Mouse (Mus musculus) neural tube, embryonic 12.5 days (tissue): ENCODE measurements at regions not wholly inside any gene's neighbourhood (a gene's known extent, or its start where the extent isn't known, plus 50 kb on each side); places are given as distances from the start of the nearest gene placed in this dataset.

Source experiments
- ATAC-seq: fragments of 200-750 bp; cut with Nextera tagmentation; 2 replicates; pipeline ENCODE4 v1.8.0; 2017; ENCODE audit warnings: low read depth, mild to moderate bottlenecking, moderate TSS enrichment, moderate library complexity; ENCODE audit not compliant: low FRiP score
- H3K27ac ChIP-seq: fragments of 300-500 bp; sonication (generic); 2 replicates; pipeline ENCODE4 v1.5.1; 2016
- H3K27me3 ChIP-seq: fragments of 300-500 bp; sonication (generic); replicated peaks from 2 replicates; pipeline ENCODE4 v1.6.1; 2016; ENCODE audit warnings: mild to moderate bottlenecking
- H3K36me3 ChIP-seq: fragments of 300-500 bp; sonication (generic); 2 replicates; pipeline ENCODE4 v1.6.1; 2016; ENCODE audit warnings: mild to moderate bottlenecking
- H3K4me1 ChIP-seq: fragments of 300-500 bp; sonication (generic); 2 replicates; pipeline ENCODE4 v1.6.1; 2016
- H3K4me2 ChIP-seq: fragments of 300-500 bp; sonication (generic); replicated peaks from 2 replicates; pipeline ENCODE4 v1.6.1; 2016; ENCODE audit warnings: mild to moderate bottlenecking
- H3K4me3 ChIP-seq: fragments of 300-500 bp; sonication (generic); 2 replicates; pipeline ENCODE4 v1.5.1; 2016
- H3K9ac ChIP-seq: fragments of 300-500 bp; sonication (generic); 2 replicates; pipeline ENCODE4 v1.6.1; 2016; ENCODE audit warnings: mild to moderate bottlenecking
- H3K9me3 ChIP-seq: fragments of 300-500 bp; sonication (generic); 2 replicates; pipeline ENCODE4 v1.6.1; 2016; ENCODE audit warnings: mild to moderate bottlenecking
- WGBS: fragments of 180-500 bp; shearing (Covaris S2); methylation state at CpG from one replicate; pipeline ENCODE4 v1.1.7; 2016; 5-methylcytosine and 5-hydroxymethylcytosine counted together

DNA sequence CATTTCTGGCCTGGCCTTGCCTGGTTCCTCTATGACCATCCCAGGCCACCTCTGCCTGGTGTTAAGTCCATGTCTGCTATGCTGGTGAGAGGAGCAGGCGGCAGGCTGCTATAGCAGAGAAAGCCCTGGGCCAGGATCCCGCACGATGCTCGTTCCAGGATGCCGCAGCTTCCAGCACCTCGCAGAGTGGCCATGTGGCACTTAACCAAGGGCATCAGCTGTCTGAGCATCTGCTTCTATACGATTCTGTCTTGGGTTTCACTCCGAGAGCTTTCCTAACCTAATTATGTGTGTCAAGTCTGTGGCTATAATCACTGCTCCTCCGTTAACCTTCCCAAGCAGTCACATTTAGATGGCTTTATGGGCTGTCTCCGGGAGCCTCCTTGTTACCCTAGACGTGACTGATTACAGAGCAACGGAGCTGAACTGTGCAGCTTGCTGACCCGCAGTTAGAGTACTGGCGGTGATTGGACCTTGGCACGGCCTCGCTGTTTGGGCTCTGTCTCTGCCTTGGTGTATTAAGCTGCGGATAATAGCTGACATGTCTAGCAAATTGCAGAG lies 64.4 kb downstream of the Ackr3 start:
- no peak overlapping the region for H3K9ac ChIP-seq
- H3K27ac ChIP-seq = no peak overlapping the region
- H3K27me3 ChIP-seq = no peaks in the 10 kb centered on the region
- H3K9me3 ChIP-seq = no peaks in the 10 kb centered on the region
- ATAC-seq = peak; percentile 74; the same call in 1 of the 2 replicates
- WGBS = 27% methylated on average over 17 of the region's 17 CpGs
- 0 out of 2 replicates have a peak overlapping the region, but pooled peaks have one; percentile 15 for H3K4me2 ChIP-seq
- peaks cover 16% of the 10 kb centered on the region for H3K4me1 ChIP-seq
- H3K4me3 ChIP-seq = no peak overlapping the region
- no peaks in the 10 kb centered on the region for H3K36me3 ChIP-seq

DNA sequence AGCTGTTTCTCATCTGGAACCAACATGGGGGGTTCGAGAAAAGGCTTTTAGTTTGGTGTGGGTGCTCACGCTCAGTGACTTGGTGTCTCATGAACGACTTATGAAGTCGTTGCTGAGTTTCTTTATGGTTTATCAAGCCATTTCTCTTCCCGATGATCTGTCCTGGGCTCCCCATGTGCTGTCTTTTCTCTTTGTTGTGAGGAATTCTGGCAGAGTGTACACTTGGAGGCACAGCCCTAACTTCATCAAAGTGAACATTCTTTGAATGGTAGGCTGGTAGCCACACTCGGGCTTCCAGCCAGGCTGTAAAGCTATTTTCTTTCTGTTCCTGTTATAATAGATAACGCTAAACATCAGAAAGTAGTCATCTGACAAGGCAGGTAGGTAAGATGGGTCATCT lies 65.2 kb downstream of the Ackr3 start:
- H3K27me3 ChIP-seq = no peaks in the 10 kb centered on the region
- no peaks in the 10 kb centered on the region for H3K9me3 ChIP-seq
- no peak overlapping the region for H3K9ac ChIP-seq
- no peak overlapping the region for H3K4me2 ChIP-seq
- H3K4me3 ChIP-seq = no peak overlapping the region
- no peak for ATAC-seq
- H3K27ac ChIP-seq = no peak overlapping the region
- no peaks in the 10 kb centered on the region for H3K36me3 ChIP-seq
- H3K4me1 ChIP-seq = peaks cover 20% of the 10 kb centered on the region
- 74% methylated on average over 7 of the region's 7 CpGs for WGBS

DNA sequence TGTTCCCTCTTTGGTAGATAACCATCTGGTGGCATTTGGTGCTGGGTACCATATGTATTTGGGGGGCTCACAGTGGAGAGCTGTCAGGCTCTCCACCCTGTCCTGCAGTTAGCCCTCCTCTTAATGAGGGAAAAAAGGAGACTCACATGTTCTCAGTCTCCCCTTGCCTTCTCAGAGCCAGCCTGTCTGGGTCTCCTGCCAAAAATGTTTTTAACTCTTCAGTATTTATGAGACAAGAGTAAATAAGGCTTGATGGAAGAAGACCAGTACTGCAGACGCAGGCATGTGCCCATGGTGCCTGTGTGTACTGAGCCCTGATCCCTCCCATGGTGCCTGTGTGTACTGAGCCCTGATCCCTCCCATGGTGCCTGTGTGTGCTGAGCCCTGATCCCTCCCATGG lies 66.1 kb downstream of the Ackr3 start:
- Histone ChIP-seq H3K27me3 (peaks cover 2% of the 10 kb centered on the region; the same call in 1 of the 2 replicates), H3K36me3 (no peaks in the 10 kb centered on the region), H3K4me1 (peaks cover 20% of the 10 kb centered on the region), H3K27ac (no peak overlapping the region), H3K9me3 (no peaks in the 10 kb centered on the region), H3K4me3 (no peak overlapping the region), H3K9ac (no peak overlapping the region), H3K4me2 (no peak overlapping the region)
- WGBS = 87% methylated on average over 1 of the region's 1 CpGs
- no peak for ATAC-seq

DNA sequence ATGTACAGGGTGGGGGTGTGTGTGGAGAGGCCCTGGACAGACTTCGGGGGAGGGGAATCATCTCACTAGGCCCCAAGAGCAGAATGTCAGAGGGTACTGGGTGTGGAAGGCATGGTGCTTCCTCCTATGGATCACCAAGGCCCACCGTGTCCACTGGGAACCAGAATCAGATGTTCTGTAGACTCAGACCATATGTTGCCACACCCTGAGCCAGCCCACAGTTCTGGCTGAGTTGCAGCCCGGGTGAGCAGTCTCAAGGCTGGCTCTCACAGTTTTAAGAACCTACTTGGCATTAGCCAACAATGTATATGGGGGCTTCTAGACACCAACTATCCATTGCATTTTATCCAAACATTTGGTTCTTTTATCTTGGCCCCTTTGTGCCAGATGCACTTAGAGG lies 67.5 kb downstream of the Ackr3 start:
- Histone ChIP-seq H3K27me3 (peaks cover 2% of the 10 kb centered on the region; the same call in 1 of the 2 replicates), H3K9me3 (no peaks in the 10 kb centered on the region), H3K9ac (no peak overlapping the region), H3K4me2 (no peak overlapping the region), H3K4me1 (peaks cover 20% of the 10 kb centered on the region), H3K36me3 (no peaks in the 10 kb centered on the region), H3K4me3 (no peak overlapping the region), H3K27ac (no peak overlapping the region)
- WGBS = 85% methylated on average over 3 of the region's 3 CpGs
- no peak for ATAC-seq

DNA sequence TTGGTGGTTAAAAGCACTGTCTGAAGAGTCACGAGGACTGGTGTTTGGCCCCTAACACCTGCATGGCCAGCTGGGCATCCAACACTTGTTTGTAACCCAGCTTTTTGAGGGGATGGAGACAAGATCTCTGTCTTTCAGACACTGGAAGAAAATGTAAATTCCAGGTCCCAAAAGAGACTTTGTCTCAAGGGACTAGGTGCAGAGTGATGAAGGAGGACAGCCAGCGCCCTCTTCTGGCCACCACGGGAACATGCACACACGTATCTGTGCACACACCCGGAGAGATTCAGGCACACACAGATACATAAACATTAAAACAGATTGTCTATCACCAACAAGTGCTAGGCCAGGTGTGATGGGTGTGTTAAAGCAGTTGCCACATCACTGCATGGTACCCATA lies 68.6 kb downstream of the Ackr3 start:
- H3K9ac ChIP-seq = no peak overlapping the region
- H3K27me3 ChIP-seq = peaks cover 2% of the 10 kb centered on the region; the same call in 1 of the 2 replicates
- H3K4me2 ChIP-seq = no peak overlapping the region
- H3K4me1 ChIP-seq = peaks cover 22% of the 10 kb centered on the region
- H3K9me3 ChIP-seq = no peaks in the 10 kb centered on the region
- no peak for ATAC-seq
- no peaks in the 10 kb centered on the region for H3K36me3 ChIP-seq
- 97% methylated on average over 5 of the region's 5 CpGs for WGBS
- no peak overlapping the region for H3K27ac ChIP-seq
- no peak overlapping the region for H3K4me3 ChIP-seq

DNA sequence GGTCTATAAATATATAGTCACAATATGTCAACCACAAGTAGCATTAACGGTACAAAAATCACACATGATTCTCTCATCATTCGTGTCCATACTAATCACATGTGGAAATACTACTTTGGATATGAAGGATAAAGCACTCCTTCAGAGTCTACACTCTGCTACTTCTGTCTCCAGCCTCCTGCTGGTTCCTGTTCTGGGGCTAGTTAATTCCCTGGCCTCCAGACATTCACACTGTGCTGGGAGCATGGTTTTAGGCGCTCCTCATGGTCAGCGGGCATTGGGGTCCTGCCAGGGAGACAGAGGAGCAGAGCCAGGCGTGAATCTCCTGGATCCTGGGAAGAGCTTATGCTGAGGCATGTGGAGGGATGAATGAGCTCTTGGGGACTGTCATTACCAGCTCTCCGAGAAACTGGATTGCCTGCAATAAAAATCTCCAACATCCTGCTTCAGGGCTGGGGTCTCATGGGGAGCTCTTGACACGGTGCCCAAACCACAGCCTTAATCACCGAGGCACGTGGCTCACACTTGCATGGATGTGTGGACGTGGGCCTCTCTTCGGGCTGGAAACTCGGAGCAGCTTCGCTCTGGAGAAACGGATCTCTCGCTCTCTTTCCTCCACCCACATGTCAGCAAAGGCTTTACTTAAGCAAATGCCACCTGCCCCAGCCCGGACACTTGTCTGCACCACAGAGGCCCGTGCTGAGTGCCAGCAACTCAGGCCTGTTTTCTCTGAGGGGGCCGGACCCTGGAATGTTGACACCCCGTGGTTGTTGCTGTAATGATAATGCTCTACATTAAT lies 69.2 kb downstream of the Ackr3 start:
- Histone ChIP-seq H3K9ac (no peak overlapping the region), H3K4me1 (peaks cover 18% of the 10 kb centered on the region), H3K9me3 (no peaks in the 10 kb centered on the region), H3K4me3 (no peak overlapping the region), H3K4me2 (no peak overlapping the region), H3K27me3 (peaks cover 2% of the 10 kb centered on the region; the same call in 1 of the 2 replicates), H3K27ac (no peak overlapping the region), H3K36me3 (no peaks in the 10 kb centered on the region)
- WGBS = 62% methylated on average over 19 of the region's 19 CpGs
- no peak for ATAC-seq

DNA sequence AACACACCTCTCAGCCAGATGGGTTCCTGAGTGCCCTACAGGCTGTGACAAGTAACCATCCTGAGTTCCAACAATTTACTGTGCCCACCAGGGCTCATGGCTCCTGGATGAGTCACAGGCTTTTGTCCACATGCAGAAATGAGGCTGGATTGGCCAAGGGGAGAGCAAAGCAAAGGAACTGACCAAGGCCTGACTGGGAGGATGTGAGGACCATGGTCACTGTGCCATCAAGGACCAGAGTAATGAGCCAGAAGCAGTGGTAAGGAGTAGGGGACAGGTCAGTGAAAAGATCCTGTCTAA lies 69.8 kb downstream of the Ackr3 start:
- ATAC-seq = no peak
- Histone ChIP-seq H3K4me1 (peaks cover 12% of the 10 kb centered on the region), H3K27me3 (peaks cover 2% of the 10 kb centered on the region; the same call in 1 of the 2 replicates), H3K36me3 (no peaks in the 10 kb centered on the region), H3K4me3 (no peak overlapping the region), H3K9me3 (no peaks in the 10 kb centered on the region), H3K27ac (no peak overlapping the region), H3K9ac (no peak overlapping the region), H3K4me2 (no peak overlapping the region)

DNA sequence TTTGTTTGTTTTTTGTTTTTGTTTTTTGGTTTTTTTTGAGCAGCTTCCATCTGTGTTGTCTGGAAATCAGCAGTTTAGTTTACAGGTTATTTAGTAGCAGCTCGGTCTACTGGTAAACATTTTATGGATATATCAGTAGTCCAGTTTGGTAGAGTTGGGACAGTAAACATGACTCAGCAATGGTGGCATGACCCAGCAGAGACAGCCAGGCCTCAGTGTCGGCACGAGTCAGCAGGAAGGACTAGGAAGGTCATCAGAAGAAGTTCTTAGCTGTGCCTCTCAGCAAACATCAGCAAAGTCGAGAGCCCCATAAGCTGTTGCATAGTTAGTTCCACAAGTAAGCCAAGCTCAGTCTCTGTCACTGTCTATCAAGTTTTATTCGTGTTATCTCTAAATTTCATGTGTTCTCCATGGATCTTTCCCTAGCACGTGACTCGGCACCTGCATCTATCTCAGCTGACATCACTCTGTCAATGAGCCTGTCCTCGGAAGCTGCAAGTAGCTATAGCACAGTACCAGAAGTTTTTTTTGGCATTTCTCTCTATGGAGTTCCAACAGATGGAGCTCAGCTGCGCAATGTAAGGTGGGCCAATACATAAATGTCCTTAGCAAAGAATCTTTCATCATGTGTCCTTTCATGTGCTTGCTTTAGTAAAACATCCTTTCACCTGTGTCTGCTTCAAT lies 71.3 kb downstream of the Ackr3 start:
- ATAC-seq = no peak

DNA sequence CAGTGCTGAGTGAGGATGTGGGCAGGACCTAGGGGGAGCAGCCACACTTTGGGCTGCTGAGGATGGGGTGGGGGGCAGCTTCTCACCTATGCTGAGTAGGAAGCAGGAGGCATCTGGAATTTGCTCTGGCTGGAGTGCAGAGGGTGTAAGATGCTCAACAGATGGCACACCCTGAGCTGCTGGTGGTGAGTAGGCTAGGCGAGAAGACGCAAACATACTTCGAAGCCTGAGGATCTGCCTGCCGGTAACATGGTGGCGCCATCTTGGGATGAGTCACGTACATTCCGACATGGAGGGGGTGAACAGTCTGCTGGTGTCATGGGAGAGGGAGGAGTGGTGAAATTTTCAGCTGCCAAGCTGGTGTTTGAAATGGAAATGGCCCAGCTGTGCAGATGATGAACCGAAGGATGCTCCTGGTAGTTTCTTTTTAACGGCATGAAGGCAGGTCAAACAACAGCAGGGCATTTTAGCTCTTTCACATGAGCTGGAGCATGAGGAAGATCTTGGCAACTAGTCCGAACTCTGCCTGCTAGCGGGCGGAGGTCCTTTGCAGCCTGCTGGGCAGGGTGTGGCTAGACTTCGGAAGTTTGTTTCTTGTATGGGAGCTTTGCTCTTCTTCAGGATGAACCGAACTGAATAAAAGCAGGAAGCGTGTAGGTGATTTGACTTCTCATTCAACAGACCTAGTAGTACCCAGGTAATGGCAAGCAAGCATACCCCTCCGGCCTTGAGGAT lies 72.2 kb downstream of the Ackr3 start:
- Histone ChIP-seq H3K9me3 (no peaks in the 10 kb centered on the region), H3K4me2 (no peak overlapping the region), H3K27ac (no peak overlapping the region), H3K9ac (no peak overlapping the region), H3K36me3 (no peaks in the 10 kb centered on the region), H3K4me1 (peaks cover 19% of the 10 kb centered on the region; the same call in 1 of the 2 replicates), H3K4me3 (no peak overlapping the region), H3K27me3 (peaks cover 2% of the 10 kb centered on the region; the same call in 1 of the 2 replicates)
- no peak for ATAC-seq
- 89% methylated on average over 16 of the region's 16 CpGs for WGBS

More for the DNA sequence above, 71.3 kb downstream of the Ackr3 start:
- Histone ChIP-seq H3K9me3 (no peaks in the 10 kb centered on the region), H3K4me1 (peaks cover 15% of the 10 kb centered on the region; the same call in 1 of the 2 replicates), H3K4me2 (no peak overlapping the region), H3K27me3 (peaks cover 2% of the 10 kb centered on the region; the same call in 1 of the 2 replicates), H3K36me3 (no peaks in the 10 kb centered on the region), H3K9ac (no peak overlapping the region), H3K4me3 (no peak overlapping the region), H3K27ac (no peak overlapping the region)
- 95% methylated on average over 9 of the region's 9 CpGs for WGBS

DNA sequence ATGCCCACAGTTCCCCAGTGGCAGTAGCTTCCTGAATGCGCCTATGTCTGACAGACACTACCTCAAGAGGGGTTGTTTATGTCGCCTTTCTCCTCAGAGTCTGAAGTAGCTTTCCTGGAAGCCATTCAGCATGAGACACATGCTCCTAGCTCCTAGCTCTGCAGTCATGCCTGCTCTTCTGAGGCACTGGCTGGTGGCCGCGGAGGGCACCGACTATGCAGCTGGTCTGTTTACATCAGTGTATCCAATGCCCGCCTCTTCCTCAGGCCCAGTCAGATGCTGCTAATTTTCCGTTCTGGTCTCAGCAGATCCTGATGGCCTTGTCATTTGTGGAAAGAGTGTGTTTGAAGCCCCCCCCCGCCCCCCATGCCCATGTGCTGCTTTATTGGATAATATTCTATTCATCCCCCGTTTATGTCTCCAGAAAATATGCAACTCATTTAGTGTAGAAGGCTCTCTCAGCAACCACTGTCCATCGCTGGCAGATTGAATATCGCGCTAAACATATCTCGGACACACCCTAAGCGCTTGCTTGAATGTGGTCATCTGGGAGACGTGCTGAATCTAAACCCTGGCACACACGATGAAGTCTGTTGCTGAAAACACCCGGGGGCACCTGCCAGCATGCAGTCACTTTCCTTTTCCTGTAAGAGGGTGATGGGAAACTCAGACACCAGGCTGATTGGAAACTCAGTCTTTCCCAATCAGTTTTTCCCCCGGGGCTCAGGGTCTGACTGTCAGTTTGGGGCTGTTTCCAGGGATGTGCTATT lies 73.9 kb downstream of the Ackr3 start:
- Histone ChIP-seq H3K4me1 (peaks cover 19% of the 10 kb centered on the region; the same call in 1 of the 2 replicates), H3K4me2 (no peak overlapping the region), H3K4me3 (no peak overlapping the region), H3K27me3 (peaks cover 2% of the 10 kb centered on the region; the same call in 1 of the 2 replicates), H3K9ac (no peak overlapping the region), H3K9me3 (no peaks in the 10 kb centered on the region), H3K27ac (no peak overlapping the region), H3K36me3 (no peaks in the 10 kb centered on the region)
- WGBS = 90% methylated on average over 18 of the region's 18 CpGs
- no peak for ATAC-seq

DNA sequence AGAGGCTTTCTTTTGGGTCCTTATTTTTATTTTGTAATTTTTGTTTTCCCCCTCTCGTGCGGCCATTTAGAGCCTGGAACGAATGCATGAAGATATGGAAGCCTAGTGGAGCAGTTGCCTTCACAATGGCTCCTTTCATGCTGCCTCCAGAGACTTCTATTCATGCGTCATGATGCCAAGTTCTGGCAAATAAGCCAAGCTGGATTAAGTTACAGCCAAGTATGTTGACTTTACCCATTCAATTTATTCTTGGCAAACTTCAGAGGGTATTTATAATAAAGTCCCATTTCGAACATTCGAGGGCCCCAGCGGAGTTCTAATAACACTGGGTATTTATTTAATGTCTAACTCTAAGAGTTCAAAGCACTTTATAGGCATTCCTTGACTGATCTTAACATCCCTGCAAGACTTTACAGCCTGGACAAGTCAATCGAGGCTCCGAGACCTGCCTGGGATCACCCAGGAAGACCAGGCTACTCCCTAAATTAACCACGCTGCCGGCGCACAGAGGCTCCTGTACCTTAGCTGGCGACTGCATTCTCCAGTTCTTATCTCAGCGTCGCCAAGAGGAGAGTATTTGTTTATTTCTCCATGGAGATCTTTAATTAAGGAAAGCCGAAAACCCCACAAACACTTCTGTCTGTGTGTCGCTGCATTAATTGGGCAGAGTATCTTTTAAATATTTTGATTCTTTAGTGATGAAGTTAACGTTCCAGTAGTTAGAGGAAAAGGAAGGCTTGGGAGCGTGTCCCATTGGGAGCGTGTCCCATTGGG lies 75.5 kb downstream of the Ackr3 start:
- Histone ChIP-seq H3K36me3 (no peaks in the 10 kb centered on the region), H3K4me2 (no peak overlapping the region), H3K4me1 (peaks cover 18% of the 10 kb centered on the region; the same call in 1 of the 2 replicates), H3K4me3 (no peak overlapping the region), H3K27me3 (peaks cover 2% of the 10 kb centered on the region; the same call in 1 of the 2 replicates), H3K9ac (no peak overlapping the region), H3K9me3 (no peaks in the 10 kb centered on the region), H3K27ac (no peak overlapping the region)
- 76% methylated on average over 20 of the region's 20 CpGs for WGBS
- ATAC-seq = no peak
